Mouse (Mus musculus): ENCODE data around the gene Kif3a.

DNA sequence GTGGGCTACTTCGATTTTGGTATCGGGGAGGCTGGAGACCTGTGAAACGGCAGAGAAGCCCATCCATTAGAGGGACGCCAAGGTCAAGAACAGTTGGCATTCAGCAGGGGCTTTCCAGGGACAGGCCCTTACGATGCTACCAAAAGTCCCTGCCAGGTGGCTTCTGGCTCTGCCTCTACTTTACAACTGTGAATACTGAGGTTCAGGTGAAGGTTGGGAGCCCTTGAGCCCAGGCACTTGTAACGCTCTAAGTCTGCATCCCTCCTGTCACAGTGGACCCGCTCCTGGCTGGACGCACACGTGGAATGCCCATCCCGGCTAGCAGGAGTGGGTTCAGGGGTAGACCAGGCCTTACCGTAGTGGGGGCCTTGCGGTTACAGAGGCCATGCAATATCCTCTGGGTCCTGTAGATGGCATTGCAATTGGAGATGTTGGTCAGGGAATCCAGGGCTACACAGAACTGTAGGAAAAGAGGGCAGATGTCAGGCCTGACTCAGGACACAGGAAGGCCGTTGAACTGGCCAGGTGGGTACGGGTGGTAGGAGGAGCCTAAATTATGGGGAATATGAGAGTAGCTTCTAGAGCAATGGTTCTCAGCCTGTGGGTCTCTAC lies 65.0 kb downstream of the Kif3a start:
- peak; percentile 50 for TF ChIP-seq CTCF (IDR thresholded peaks at IDR 0.05; ENCODE audit: extremely low read depth, insufficient read depth, low read length)
- TF ChIP-seq POLR2A (IDR thresholded peaks at IDR 0.05; ENCODE audit: extremely low read depth, insufficient read depth, low read length): no peak
